Mouse (Mus musculus) cerebellum, adult 2 months (tissue): ENCODE measurements around the gene Il4i1.

Experiments used
- CTCF ChIP-seq: fragments of 200-500 bp; IDR thresholded peaks from 2 replicates; pipeline ENCODE4 v1.5.1; 2011; ENCODE audit warnings: low read depth, mild to moderate bottlenecking, control low read depth, low read length, moderate library complexity, borderline replicate concordance; ENCODE audit not compliant: insufficient read depth
- POLR2A ChIP-seq: fragments of 200-500 bp; IDR thresholded peaks from 2 replicates; pipeline ENCODE4 v1.6.1; 2011; ENCODE audit warnings: low read length, control low read depth, borderline replicate concordance; ENCODE audit not compliant: insufficient read depth

GRCm38 (mm10) chr7:44772591-44773204, 43.5 kb upstream of the Il4i1 start:
- TF ChIP-seq POLR2A (no peak), CTCF (no peak)
